ENCODE assay signal across 27 mouse cellular contexts in the genomic region with DNA sequence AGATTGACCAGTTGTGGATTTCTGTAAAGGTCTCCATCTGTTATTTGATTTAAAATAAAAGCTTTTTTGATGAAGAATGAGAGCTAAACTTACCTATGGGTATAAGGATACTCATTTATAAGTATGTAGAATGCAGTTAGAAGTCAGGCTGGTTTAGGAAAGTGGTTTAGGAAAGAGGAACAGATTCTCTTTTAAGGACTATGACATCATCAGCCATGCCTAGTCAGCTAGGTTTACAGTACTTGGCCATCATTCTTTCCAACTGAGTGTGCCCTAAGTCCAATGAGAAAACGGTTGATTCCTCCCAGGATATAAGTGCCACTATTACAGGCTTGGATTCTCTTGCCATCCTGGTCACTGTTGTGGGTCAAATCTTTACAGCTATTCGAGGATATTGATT. TPM values are rescaled to one million over a fixed set of nuclear protein-coding genes. Genes with fewer than 3 reads are reported as not detected.
DNase-seq lines count a peak whose midpoint lies in the region; ATAC-seq and TF ChIP-seq lines count a peak whose summit lies in the region.
"Had no signal": no experiment of that assay in that cellular context is flagged by ENCODE, and none has a peak within 500 bp of the region (broad histone marks: within the 10 kb centered on the region; RNA-seq: fewer than 3 reads in every experiment).

No protein-coding gene starts in this region.

- 70% methylated on average over 2 of the region's 2 CpGs for WGBS in heart, embryonic 11.5 days (ENCODE audit: insufficient replicate concordance)
- 83% methylated on average over 2 of the region's 2 CpGs for WGBS in hindbrain, embryonic 13.5 days

- no peak for ATAC-seq in heart, embryonic 11.5 days (replicated peaks; ENCODE audit: insufficient number of reproducible peaks, low FRiP score, low TSS enrichment)
- peak; percentile 71 for ATAC-seq in granulocyte monocyte progenitor cell, adult 5-6 weeks (replicated peaks; ENCODE audit: poor library complexity, severe bottlenecking)
- ATAC-seq in megakaryocyte, adult 5-6 weeks (ENCODE audit: poor library complexity, severe bottlenecking), result peak; percentile 74; the same call in 1 of the 2 replicates
- ATAC-seq in hindbrain, embryonic 13.5 days (ENCODE audit: low FRiP score), result no peak
- ATAC-seq: CD4-positive, CD25-positive, alpha-beta regulatory T cell, adult 4 months; forebrain, embryonic 13.5 days; forebrain, embryonic 15.5 days; forebrain, postnatal 0 days had no signal

- peaks cover 3% of the 10 kb centered on the region for H3K79me2 ChIP-seq in myocyte (ENCODE audit: control insufficient read depth, insufficient read depth)

- no peaks in the 10 kb centered on the region for H3K9me3 ChIP-seq in heart, embryonic 11.5 days (replicated peaks; ENCODE audit: control insufficient read depth, low read length)
- no peaks in the 10 kb centered on the region for H3K9me3 ChIP-seq in hindbrain, embryonic 13.5 days
- H3K9me3 ChIP-seq: embryonic facial prominence, embryonic 13.5 days; embryonic facial prominence, embryonic 15.5 days; forebrain, embryonic 13.5 days; forebrain, embryonic 15.5 days had no signal

- H3K27ac ChIP-seq in heart, embryonic 11.5 days (ENCODE audit: low read depth, low read length), result no peak overlapping the region
- H3K27ac ChIP-seq in hindbrain, embryonic 13.5 days, result no peak overlapping the region
- H3K27ac ChIP-seq: embryonic facial prominence, embryonic 13.5 days; embryonic facial prominence, embryonic 15.5 days; forebrain, embryonic 13.5 days; forebrain, embryonic 15.5 days had no signal

- no peak overlapping the region for H3K4me3 ChIP-seq in heart, embryonic 11.5 days (ENCODE audit: low read depth, low read length)
- H3K4me3 ChIP-seq in myocyte, result no peak overlapping the region
- no peak overlapping the region for H3K4me3 ChIP-seq in hindbrain, embryonic 13.5 days
- H3K4me3 ChIP-seq: embryonic facial prominence, embryonic 13.5 days; embryonic facial prominence, embryonic 15.5 days; forebrain, embryonic 13.5 days; forebrain, embryonic 15.5 days had no signal

- no peak for TF ChIP-seq POLR2A in myocyte (IDR thresholded peaks at IDR 0.05; ENCODE audit: insufficient read length, low read depth)

- H3K9ac ChIP-seq in heart, embryonic 11.5 days (ENCODE audit: low read depth, low read length), result no peak overlapping the region
- no peak overlapping the region for H3K9ac ChIP-seq in hindbrain, embryonic 13.5 days
- H3K9ac ChIP-seq: embryonic facial prominence, embryonic 13.5 days; embryonic facial prominence, embryonic 15.5 days; forebrain, embryonic 13.5 days; forebrain, embryonic 15.5 days; forebrain, postnatal 0 days had no signal

- no peak overlapping the region for H3ac ChIP-seq in myocyte (ENCODE audit: control insufficient read depth, insufficient read length)

- no peaks in the 10 kb centered on the region for H3K27me3 ChIP-seq in heart, embryonic 11.5 days (ENCODE audit: control insufficient read depth, insufficient read depth, low read length)
- no peaks in the 10 kb centered on the region for H3K27me3 ChIP-seq in myocyte (ENCODE audit: control insufficient read depth, insufficient read depth, insufficient read length)
- H3K27me3 ChIP-seq in hindbrain, embryonic 13.5 days, result no peaks in the 10 kb centered on the region
- H3K27me3 ChIP-seq: CH12.LX; embryonic facial prominence, embryonic 13.5 days; embryonic facial prominence, embryonic 15.5 days; forebrain, embryonic 13.5 days; forebrain, embryonic 15.5 days; Patski had no signal

- no peaks in the 10 kb centered on the region for H3K36me3 ChIP-seq in heart, embryonic 11.5 days (ENCODE audit: control insufficient read depth, insufficient read depth, low read length)
- H3K36me3 ChIP-seq in myocyte (ENCODE audit: control insufficient read depth, insufficient read depth), result peaks cover 26% of the 10 kb centered on the region
- H3K36me3 ChIP-seq in hindbrain, embryonic 13.5 days, result no peaks in the 10 kb centered on the region
- H3K36me3 ChIP-seq: embryonic facial prominence, embryonic 13.5 days; embryonic facial prominence, embryonic 15.5 days; forebrain, embryonic 15.5 days; G1E had no signal

- peak; percentile 34 for DNase-seq in heart, adult 11 months
- no peak for DNase-seq in thymus, postnatal 14 days
- no peak for DNase-seq in frontal cortex, postnatal 14 days (ENCODE audit: low spot score in 2 of 2)
- DNase-seq: adrenal gland, adult 2 months; adrenal gland, postnatal 10 days; adrenal gland, postnatal 25 days; B cell, adult 2 months; cerebellum, adult 11 months; cerebellum, adult 18-20 months; cerebellum, adult 8-10 months; cerebellum, adult 9-11 months; cerebellum, postnatal 14 days; embryo, embryonic 11 days; forebrain, postnatal 0 days had no signal

- H3K4me2 ChIP-seq in heart, embryonic 11.5 days, result no peak overlapping the region
- H3K4me2 ChIP-seq in myocyte (ENCODE audit: low read depth), result peak overlapping the region; percentile 30
- no peak overlapping the region for H3K4me2 ChIP-seq in hindbrain, embryonic 13.5 days
- H3K4me2 ChIP-seq: embryonic facial prominence, embryonic 13.5 days; embryonic facial prominence, embryonic 15.5 days; forebrain, embryonic 13.5 days; forebrain, embryonic 15.5 days had no signal

- H3K4me1 ChIP-seq in heart, embryonic 11.5 days (ENCODE audit: control insufficient read depth, insufficient read depth, low read length), result no peaks in the 10 kb centered on the region
- no peaks in the 10 kb centered on the region for H3K4me1 ChIP-seq in hindbrain, embryonic 13.5 days (replicated peaks)
- H3K4me1 ChIP-seq: embryonic facial prominence, embryonic 13.5 days; embryonic facial prominence, embryonic 15.5 days; forebrain, embryonic 13.5 days; forebrain, embryonic 15.5 days had no signal

TF ChIP-seq in myocyte, 11 proteins besides CTCF, POLR2A, EP300 and RAD21:
- no peak for TF ChIP-seq SRF (IDR thresholded peaks at IDR 0.05; ENCODE audit: control insufficient read depth, insufficient read length, low read depth)
- TF ChIP-seq MYOD1 (IDR thresholded peaks at IDR 0.05; ENCODE audit: control insufficient read depth in 1 of 3, insufficient read length in 2 of 3, low read depth in 2 of 3), result no peak
- TF ChIP-seq MYOG (IDR thresholded peaks at IDR 0.05; ENCODE audit: control insufficient read depth in 1 of 3, insufficient read depth in 1 of 3, insufficient read length in 2 of 3, low read depth in 2 of 3), result no peak
- TF ChIP-seq USF1 (IDR thresholded peaks at IDR 0.05; ENCODE audit: low read depth), result no peak
- no peak for TF ChIP-seq E2F4 (IDR thresholded peaks at IDR 0.05; ENCODE audit: insufficient read depth)
- TF ChIP-seq TCF12 (IDR thresholded peaks at IDR 0.05; ENCODE audit: insufficient read depth, poor library complexity, severe bottlenecking), result no peak
- no peak for TF ChIP-seq MAX (IDR thresholded peaks at IDR 0.05; ENCODE audit: low read depth)

RNA-seq across cellular contexts. Expression of gene Slc9a9, which starts 47.0 kb away (rescaled TPM):
- polyA plus RNA-seq in heart, embryonic 11.5 days (2014; fragmentation: Nextera tagmentation; extraction: Ambion mirVana), result 4.1 and 4.4 TPM in 2 replicates
- 10.5 and 13.8 TPM in 2 replicates for total RNA-seq in granulocyte monocyte progenitor cell, adult 5-6 weeks (2014; fragmentation: Nextera tagmentation)
- total RNA-seq in granulocyte monocyte progenitor cell, adult 5-6 weeks (2017), result 7.6 and 11.1 TPM in 2 replicates
- total RNA-seq in megakaryocyte, adult 5-6 weeks (2015), result 19.1 and 21.5 TPM in 2 replicates
- total RNA-seq in megakaryocyte, adult 5-6 weeks (2017), result 20.8 and 21.9 TPM in 2 replicates
- polyA plus RNA-seq in myocyte (2012; fragmentation: generic; extraction: Trizol), result 21.5 TPM
- polyA plus RNA-seq in hindbrain, embryonic 13.5 days (2015; fragmentation: Nextera tagmentation; extraction: Ambion mirVana), result 5.6 and 6.0 TPM in 2 replicates
- total RNA-seq: CH12.LX had no signal
- polyA plus RNA-seq: G1E had no signal

Comparison
In these comparisons a context has a peak if more than half of its experiments do, and no peak if none do; other contexts are left out.
1. ATAC-seq: peak in granulocyte monocyte progenitor cell, adult 5-6 weeks (single experiment) and megakaryocyte, adult 5-6 weeks (single experiment); none in heart, embryonic 11.5 days (single experiment) and hindbrain, embryonic 13.5 days (single experiment).